Mouse (Mus musculus) G1E (cell line): Measurements from ENCODE around the gene Rassf1.

Experiments used
- CTCF ChIP-seq: IDR thresholded peaks from 2 replicates; pipeline ENCODE4 v1.5.1; 2012; ENCODE audit warnings: low read depth, low read length, inconsistent platforms, mixed read lengths
- POLR2AphosphoS5 ChIP-seq: IDR thresholded peaks from 2 replicates; pipeline ENCODE4 v1.6.1; 2012; ENCODE audit warnings: low read depth, low read length, inconsistent platforms; ENCODE audit not compliant: insufficient replicate concordance
- TAL1 ChIP-seq: conservative IDR thresholded peaks from 2 replicates; pipeline ENCODE4 v1.6.1; 2012; ENCODE audit warnings: low read depth, low read length, inconsistent platforms, mixed read lengths

GRCm38 (mm10) chr9:107551117-107551889, at the start of gene Rassf1:
- no peak for TF ChIP-seq CTCF
- no peak for TF ChIP-seq TAL1
- no peak for TF ChIP-seq POLR2AphosphoS5
